Mouse (Mus musculus): ENCODE results near the gene Tspan33.
A peak's percentile ranks its signal among the peaks of the same experiment; 100 is the strongest.

Gene Tspan33

DNA sequence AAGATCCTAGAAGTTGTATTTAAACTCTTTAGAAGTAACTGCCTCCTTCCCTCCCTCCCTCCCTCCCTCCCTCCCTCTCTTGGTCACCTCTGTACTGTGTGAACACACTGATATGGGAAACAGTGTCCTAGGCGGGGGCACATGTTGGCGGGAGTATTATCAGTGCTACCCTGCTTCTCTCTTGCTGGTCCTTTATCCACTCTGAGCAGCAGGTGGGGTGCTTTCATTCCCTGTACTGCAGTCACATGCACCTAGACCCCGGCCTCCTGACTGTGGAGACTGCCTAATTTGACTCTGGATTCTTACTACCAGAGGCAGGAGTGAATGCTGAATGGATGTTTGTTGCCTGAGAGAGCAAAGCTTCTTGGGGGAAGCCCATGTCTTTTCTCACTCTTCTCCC, 3.5 kb downstream of the Tspan33 start:
- DNase-seq (ENCODE audit: low spot score in 2 of 2): peak in 1 of 2 experiments; percentile 74

DNA sequence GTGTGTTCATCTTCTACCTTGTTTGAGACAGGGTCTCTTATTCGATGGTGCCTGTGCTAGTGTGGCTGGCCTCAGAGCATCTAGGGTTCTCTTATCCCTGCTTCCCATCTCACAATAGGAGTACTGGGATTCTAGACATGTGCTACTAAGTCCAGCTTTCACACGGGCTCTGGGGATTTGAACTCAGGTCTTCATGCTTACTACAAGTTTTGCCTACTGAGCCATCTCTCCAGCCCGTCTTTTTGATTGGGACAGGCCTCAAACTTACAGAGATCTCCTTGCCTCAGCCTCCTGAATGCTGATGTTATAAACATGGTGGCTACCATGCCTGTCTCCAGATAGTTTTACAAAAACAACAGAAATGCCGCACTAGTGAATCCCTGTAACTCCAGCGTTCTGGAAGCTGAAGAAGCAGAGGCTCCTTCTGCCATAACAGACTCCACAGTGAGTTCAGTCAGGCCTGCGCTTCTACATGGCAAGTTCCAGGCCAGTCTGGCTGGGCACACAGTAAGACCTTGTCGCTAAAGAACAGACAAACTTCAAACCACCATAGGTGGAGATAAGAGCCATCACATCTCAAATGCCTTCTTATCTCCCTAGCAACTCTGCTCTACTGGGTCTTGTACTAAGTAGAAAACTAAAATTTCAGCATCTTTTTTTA, 5.2 kb downstream of the Tspan33 start:
- DNase-seq (ENCODE audit: low spot score in 2 of 2): peak; percentile 60 to 74

DNA sequence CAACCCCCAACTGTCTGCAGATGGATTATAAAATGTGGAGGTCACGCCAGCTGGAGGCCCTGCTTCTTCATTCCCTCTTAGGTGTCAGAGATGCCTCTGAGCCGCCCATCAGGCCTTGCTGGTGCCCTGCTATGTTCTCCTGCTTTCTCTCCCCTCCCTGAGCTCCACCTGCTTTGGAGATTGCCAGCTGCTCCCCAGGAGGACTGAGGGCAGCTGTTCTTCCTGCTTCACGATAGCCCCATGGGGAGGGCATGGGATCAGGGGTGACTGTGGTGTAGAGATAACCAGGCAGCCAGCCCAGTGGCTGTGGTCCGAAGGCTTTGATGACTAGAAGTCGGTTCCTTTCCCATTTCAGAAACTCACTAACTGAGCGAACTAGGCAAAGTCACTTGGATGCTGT, 7.0 kb downstream of the Tspan33 start:
- peak; percentile 86 for DNase-seq (ENCODE audit: low spot score in 2 of 2)

DNA sequence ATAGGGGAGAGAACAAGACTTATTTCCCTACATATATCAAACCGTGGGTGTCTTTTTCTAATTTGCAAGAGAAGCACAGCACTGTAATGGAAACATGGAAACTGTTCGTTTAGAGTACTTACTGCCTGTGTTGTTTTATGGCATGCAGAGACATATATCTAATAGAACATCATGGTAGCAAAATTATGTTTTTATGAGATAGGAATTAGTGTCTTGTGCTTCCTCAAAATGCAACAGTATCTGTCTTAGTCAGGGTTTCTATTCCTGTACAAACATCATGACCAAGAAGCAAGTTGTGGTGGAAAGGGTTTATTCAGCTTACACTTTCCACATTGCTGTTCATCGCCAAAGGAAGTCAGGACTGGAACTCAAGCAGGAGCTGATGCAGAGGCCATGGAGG, 8.1 kb downstream of the Tspan33 start:
- DNase-seq (ENCODE audit: low spot score in 2 of 2): no peak

DNA sequence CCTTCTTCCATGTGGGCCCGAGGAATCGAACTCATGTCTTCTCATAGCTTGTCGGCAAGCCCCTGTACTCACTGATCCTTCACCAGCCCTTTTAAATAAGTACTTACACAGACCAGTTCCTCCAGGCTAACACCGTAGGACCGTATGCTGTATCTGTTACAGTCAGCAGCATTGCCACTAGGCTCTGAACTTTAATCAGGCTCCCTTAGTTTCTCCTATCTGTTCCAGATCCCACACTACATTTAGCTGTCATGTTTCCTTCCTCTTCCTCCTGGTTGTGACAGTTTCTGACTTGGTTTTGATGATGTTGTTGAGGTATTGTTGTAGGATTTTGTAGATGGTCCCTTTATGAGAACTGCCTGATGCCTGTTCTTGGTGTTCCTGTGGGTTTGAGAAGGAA, 10.1 kb downstream of the Tspan33 start:
- no peak for DNase-seq (ENCODE audit: low spot score in 2 of 2)

DNA sequence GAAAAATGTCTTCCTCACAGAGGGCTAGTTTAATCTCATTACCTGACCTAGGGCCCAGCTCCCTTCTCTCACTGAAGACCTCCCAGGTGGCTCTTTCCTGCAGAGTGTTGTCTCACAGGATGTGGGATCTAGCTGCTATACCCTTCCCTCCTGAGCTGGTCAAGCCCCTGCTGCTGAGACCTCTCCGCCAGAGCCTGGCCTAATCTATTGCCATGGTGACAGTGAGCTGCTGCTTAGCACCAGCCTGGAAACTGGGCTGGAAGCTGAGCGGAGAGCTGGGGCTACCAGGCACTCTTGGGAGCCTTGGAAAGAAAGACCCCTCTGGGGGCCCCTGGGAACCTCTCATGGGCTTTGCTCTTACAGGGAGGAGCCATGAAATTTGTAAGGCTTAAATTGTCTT, 13.9 kb downstream of the Tspan33 start:
- DNase-seq (ENCODE audit: low spot score in 2 of 2): no peak

DNA sequence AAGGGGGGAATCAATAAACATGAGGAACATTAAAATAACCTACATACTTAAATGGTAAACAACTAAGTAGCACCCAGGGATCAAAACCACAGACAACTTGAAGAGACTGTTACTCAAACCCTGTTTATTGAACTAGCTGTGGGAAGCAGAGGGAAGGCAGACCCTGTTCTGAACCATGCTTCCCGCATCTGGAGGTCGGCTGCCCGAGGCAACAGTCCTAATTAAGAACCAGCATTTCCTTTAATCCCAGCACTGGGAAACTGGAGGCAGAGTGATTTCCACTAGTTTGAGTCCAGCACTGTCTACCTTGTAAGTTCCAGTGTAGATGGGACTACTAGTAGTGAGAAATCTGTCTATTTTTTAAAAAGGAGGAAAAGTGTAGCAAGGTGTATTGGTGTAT, 17.3 kb downstream of the Tspan33 start:
- no peak for DNase-seq (ENCODE audit: low spot score in 2 of 2)

DNA sequence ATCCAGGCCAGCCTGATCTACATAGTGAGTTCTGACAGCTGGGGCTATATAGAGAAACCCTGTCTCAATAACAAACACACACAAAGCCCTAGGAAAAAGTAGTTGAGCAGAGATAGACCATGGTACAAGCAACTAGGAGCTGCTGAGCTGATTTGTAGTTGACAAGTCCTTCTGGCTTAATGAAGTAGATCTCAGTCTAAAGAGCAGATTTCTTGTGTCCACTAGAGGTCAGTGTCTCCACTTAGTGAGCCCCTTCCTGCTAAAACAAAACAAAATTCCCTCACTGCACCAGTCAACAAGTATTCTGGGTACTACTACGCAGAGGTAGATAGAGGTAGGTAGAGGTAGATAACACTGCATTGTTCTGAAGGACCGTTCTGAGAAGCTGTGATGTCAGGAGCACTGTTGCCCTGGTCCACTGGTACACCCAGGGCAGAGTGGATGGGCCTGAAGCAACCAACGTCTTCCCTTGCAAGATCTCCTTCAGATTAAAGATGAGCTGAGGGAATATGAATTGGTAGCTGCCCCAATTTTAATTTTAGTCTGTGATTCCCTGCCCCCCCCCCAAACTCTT, 18.1 kb downstream of the Tspan33 start:
- DNase-seq (ENCODE audit: low spot score in 2 of 2): no peak

DNA sequence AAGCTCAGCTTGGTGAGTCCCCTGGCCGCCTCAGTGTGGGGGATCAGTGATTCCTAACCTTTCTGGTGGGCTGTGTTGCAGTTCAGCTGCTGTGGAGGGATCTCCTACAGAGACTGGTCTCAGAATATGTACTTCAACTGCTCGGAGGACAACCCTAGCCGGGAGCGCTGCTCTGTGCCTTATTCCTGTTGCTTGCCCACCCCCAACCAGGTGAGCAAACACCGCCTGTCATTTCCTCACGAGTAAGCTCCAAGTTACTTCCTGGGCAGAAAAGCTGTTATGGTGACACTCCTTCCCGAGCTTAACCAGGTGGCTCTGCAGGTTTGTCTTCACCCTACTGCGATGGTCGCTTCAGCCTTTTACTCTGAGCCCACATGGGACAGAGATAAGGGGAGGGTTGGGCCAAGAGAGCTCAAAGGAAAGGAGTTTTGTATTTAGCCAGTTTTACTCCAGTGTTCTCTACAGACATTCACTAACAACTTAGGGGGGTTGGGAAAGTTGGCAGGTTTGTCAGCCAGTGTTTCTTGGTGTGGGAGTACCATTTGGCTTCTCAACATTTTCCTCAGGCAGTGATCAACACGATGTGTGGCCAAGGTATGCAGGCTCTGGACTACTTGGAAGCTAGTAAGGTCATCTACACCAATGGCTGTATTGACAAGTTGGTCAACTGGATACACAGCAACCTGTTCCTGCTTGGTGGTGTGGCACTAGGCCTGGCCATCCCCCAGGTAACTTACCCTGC, 22.8 kb downstream of the Tspan33 start:
- peak in 1 of 2 experiments; percentile 62 for DNase-seq (ENCODE audit: low spot score in 2 of 2)

DNA sequence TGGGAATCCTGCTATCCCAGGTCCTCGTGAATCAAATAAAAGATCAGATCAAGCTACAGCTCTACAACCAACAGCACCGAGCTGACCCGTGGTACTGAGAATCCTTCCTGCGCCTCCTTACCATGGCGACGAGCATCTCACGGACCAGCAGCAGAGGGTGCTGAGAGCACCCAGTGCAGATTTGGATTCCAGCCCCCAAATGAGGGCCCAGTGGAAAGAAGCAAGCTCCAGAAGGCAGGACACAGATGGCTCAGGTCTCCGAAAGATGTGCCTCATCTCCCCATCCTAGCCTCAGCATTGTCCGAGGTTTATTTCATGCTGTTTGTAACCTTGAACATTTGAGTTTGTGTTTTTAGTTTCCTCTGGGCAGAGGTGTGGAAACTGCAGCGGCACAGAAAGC, 23.5 kb downstream of the Tspan33 start:
- peak in 1 of 2 experiments; percentile 56 for DNase-seq (ENCODE audit: low spot score in 2 of 2)

DNA sequence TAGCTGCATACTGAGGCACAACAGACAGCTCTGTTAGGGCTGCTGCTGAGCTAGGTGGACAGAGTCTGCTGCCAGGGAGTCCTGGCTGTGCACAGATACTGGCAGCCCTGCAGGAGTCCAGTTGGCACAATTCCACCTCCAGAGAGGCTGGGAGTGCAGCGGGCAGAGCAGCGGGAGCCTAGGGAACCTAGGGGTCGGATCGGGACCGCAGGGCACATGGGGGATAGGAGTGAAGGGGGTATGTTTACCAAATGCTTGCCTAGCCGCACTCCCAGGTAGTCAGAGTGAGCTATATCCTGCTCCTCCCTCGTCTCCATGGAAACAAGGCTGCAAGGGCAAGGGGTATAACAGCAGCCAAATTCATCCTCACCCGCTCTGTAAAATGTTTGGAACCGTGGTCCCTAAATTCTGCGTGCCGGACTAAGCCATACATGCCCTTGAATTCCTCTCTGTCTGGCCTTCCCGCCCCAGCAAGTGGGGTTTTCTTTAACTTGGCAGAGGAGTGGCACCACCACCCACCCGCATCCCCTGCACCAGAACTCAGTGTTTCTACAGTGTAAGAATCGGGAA, 24.0 kb downstream of the Tspan33 start:
- DNase-seq (ENCODE audit: low spot score in 2 of 2): peak in 1 of 2 experiments; percentile 60

DNA sequence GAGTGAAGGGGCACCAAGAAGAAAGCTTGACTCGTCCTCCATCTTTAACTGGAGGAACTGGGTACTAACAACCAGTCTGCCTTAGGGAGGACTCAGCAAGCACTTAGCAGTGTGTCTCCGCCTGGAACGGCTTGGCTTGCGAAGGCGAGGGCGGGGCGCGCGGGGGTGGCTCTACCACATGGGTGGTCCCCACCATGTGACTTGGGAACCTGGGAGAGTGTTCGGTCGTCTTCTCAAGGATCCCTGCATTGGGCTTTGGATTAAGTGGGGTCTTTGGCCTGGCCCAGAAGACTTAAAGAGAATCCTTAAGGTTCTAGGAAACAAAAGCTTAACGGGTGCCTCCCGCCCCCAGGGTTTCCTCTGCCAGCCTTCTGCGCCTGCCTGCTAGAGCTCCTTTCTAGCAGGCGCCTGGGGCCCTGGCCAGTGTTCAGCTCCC, 24.9 kb downstream of the Tspan33 start:
- peak in 1 of 2 experiments; percentile 69 for DNase-seq (ENCODE audit: low spot score in 2 of 2)

DNA sequence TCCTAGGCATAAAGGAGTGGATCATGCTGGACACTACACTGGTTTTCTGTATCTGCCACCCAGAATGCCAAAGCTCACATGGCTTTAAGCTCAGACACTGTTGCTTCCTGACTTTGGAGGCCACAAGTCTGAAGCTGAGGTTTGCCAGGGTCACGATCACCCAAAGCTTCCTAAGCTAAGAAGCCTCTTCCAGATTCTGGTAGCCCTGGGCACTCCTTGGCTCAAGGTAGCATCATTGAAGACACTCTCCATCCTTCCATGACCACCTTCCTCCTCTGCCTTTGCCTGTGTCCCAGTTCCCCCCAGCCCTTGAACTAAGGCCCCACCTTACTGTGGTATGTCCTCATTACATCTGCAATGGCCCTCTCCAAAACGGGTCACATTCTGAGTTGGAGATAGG, 27.9 kb downstream of the Tspan33 start:
- DNase-seq (ENCODE audit: low spot score in 2 of 2): peak in 1 of 2 experiments; percentile 54

DNA sequence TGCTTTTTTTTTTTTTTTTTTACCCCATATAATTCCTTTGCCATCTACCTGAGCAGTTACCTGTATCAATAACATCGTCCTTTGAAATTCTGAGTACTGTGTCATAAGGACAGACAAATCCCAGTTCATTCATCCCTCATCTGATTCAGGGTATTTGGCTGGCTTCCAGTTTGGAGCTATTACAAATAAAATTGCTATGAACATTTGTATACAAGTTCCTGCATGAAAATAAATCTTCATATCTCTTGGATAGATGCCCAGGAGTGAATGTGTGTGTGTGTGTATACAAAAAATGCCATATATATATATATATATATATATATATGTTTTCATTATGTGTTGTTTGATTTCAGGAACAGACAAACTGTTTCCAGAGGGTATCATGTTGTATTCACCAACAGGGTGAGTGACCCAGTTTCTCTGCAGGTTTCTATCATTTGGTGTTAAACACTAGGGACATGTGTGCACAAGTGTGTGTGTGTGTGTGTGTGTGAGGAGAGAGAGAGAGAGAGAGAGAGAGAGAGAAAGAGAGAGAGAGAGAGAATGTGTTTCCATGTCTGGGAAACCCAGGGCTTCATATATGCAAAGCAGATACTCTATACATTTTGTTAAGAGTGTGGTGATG, 32.7 kb downstream of the Tspan33 start:
- no peak for DNase-seq (ENCODE audit: low spot score in 2 of 2)

DNA sequence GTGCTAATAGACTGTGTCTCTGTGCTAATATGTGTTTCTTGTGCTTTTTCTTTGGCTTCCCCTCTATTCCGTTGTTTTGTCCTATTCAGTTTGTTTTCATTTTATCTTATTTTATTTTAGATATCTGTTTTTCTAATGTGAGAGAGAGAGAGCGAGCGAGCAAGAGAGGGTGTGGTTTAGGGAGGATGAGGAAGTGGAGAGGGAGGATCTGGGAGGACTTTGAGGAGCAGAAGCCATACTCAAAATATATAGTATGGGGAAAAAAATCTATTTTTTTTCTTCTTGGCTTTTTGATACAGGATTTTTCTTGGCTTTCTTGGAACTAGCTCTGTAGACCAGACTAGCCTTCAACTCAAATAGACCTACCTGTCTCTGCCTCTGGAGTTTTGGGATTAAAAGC, 34.0 kb downstream of the Tspan33 start:
- DNase-seq (ENCODE audit: low spot score in 2 of 2): no peak

DNA sequence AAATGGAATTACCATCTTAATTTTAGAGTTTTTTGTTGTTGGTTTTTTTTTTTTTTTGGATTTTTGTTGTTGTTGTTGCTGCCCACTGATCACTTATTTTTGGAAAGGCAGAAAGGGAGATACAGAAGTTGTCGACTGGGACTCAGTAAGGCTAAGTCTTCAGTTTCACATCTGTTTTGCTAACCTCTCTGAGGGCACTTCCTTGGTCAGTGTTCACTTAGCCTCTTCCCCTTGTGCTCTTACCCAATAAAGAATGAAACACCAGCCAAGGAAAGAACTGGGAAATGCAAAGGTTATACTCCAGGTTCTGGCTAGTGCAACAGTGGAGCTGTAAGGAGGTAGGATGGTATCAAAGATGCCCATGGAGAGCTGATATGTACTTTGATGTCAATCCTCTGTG, 35.5 kb downstream of the Tspan33 start:
- no peak for DNase-seq (ENCODE audit: low spot score in 2 of 2)

DNA sequence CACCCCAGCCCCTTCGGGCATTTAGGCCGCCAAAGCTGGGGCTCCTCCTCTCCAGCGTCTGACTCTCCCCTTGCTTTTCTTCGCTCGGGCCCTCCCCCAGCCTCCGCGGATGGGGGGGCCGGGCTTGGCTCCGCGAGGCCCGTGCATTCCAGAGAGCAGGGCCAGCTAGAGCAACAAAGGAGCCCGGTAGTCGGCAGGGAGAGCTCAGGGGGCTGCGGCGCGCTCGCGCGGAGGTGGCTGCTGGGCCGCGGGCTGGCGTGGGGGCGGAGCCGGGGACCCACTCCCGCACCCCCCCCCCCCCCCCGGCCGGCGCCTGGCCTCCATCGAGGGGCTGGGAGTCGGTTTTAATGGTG, 41.3 kb downstream of the Tspan33 start, which contains the start of gene Smo:
Gene Smo, plus strand, starts transcription at position 168 of the 353 bp plus-strand sequence.
- DNase-seq (ENCODE audit: low spot score in 2 of 2): peak in 1 of 2 experiments; percentile 40

DNA sequence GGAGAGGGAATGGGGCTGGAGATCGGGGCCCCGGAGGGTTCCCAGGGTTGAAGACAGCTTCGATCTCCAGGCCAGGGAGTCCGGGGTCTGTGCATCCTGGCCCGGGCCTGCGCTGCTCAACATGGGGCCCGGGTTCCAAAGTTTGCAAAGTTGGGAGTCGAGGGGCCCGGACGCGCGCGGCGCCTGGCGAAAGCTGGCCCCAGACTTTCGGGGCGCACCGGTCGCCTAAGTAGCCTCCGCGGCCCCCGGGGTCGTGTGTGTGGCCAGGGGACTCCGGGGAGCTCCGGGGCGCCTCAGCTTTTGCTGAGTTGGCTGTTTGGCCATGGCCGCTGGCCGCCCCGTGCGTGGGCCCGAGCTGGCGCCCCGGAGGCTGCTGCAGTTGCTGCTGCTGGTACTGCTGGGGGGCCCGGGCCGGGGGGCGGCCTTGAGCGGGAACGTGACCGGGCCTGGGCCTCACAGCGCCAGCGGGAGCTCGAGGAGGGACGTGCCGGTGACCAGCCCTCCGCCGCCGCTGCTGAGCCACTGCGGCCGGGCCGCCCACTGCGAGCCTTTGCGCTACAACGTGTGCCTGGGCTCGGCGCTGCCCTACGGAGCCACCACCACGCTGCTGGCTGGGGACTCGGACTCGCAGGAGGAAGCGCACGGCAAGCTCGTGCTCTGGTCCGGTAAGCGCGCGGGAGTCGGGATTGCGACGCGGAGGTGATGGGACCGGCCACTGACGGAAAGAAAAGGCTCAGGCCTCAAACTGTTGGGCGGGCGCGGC, 41.8 kb downstream of the Tspan33 start:
- peak; percentile 37 to 75 for DNase-seq (ENCODE audit: low spot score in 2 of 2)

DNA sequence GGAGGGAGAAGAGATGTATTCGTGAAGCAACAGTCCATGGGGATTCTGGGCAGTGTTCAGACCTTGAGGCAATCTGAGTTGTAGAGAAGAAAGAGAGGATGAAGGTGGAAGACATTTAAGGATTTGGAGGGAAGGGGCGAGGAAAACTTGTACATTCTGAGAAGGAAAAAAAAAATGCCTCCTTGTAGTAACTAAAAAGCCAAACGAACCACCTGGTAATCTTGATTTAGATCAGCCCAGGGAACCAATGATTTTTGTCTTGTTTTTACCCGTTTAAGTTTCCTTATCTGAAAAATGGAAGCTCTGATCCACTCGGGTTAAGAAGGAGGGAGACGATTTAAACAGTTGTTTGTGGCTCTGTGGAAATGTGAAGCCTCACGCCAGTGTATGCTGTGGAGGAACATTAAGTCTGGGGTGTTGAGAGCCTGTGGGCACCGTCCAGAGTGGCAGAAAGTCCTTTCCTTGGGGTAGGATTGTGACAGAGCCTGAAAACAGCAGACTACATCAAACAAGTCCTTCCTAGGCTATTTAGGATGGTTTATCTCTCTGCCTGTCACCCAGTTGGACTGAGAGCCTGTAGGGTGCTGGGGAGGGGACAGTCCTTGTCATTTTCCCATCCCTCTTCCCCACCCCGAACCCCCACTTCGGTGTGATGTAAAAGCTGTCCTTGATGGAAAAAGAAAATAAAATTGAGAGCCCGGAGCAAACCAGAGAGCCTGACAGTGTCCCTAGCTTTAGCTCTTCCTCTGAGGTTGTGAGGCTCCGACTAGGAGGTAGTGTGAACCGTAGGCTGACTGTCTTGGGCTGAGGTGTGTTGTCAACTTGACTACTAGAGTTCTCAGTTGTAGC, 42.8 kb downstream of the Tspan33 start:
- no peak for DNase-seq (ENCODE audit: low spot score in 2 of 2)

DNA sequence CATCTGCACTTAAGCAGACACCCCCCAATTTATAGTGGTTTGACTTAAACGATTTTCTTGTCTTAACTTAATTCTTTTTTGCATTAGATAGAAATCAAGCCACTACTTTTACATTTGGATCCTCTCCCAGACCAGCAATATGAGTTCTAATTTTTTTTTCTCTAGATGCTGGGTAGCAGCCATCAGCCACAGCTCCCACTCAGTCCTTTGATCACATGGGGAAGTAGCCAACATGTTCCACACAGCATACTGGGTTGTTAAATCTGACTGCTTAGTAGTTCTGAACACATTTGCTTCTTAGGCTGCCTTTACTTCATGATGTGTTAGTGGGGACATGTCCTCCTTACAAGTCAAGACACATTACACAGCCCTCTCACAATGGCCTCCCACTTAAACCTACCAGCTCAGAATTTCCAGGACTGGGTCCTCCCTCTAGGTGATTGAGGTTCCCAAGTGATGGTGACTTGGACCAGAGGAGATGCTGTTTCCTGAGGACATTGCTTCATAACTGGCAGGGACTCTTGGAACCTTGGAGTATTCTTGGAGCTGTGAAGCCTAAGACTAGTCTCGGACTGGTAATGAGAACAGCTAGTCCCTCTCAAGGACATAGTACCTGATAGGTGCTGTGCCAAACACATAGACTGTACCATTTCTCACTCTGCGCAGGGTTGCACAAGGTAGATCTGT, 57.6 kb downstream of the Tspan33 start:
- DNase-seq (ENCODE audit: low spot score in 2 of 2): no peak

All from spleen, postnatal 4 days (tissue).